Comparison of ENCODE assay signal across 10 mouse cellular contexts in the genomic region with DNA sequence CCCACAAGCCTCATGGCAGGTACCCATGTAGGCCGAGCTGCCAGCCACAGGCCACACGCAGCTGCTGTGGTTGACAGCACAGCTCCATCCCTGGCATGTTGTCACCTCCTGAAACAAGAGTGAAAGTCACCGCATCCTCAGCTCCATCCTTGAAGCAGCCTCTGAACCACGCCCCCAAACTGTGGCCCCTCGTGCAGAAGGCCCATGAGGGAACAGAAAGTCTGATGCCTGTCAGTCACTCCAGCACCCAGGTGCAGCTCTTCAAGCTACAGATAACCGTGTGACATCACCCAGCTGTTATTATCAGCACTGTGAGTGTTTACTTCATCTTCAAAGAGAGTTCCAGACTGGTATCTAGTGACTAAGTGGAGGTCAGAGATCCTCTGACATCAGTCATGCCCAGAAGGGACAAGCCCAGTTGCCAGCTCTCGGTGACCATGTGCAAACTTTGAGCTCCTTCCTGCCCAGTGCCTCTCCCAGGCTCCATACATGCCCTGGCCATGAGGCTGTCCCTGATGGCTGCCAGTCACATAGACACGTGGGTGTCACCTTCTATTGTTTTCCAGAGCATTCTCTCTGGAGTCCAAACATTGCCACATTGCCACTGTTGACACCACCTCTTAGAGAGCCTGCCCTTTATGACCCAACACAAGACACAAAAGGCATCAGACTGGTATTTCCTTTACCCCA.
DNase-seq lines count a peak whose midpoint lies in the region; ATAC-seq and TF ChIP-seq lines count a peak whose summit lies in the region.
"Had no signal": no experiment of that assay in that cellular context is flagged by ENCODE, and none has a peak within 500 bp of the region (broad histone marks: within the 10 kb centered on the region; RNA-seq: fewer than 3 reads in every experiment).

No protein-coding gene starts in this region.

- no peak overlapping the region for H3K4me3 ChIP-seq in kidney, adult 2 months (ENCODE audit: insufficient read depth, low read depth, low read length)
- no peak overlapping the region for H3K4me3 ChIP-seq in embryonic facial prominence, embryonic 10.5 days
- no peak overlapping the region for H3K4me3 ChIP-seq in lung, embryonic 16.5 days (ENCODE audit: low read length)
- H3K4me3 ChIP-seq in thymus, adult 2 months (ENCODE audit: control insufficient read depth, insufficient read depth, low read length), result no peak overlapping the region
- H3K4me3 ChIP-seq: neural tube, embryonic 13.5 days had no signal

- H3K9me3 ChIP-seq in embryonic facial prominence, embryonic 10.5 days, result no peaks in the 10 kb centered on the region
- no peaks in the 10 kb centered on the region for H3K9me3 ChIP-seq in lung, embryonic 16.5 days (ENCODE audit: control insufficient read depth, low read length)
- H3K9me3 ChIP-seq: neural tube, embryonic 13.5 days had no signal

- no peaks in the 10 kb centered on the region for H3K36me3 ChIP-seq in kidney, adult 2 months (ENCODE audit: control insufficient read depth, insufficient read depth, low read length)
- no peaks in the 10 kb centered on the region for H3K36me3 ChIP-seq in embryonic facial prominence, embryonic 10.5 days (replicated peaks)
- H3K36me3 ChIP-seq in lung, embryonic 16.5 days (ENCODE audit: control insufficient read depth, insufficient read depth, low read length), result no peaks in the 10 kb centered on the region
- no peaks in the 10 kb centered on the region for H3K36me3 ChIP-seq in thymus, adult 2 months (ENCODE audit: control insufficient read depth, insufficient read depth, low read length)
- H3K36me3 ChIP-seq: neural tube, embryonic 13.5 days had no signal

- no peak for TF ChIP-seq CTCF in kidney, adult 2 months (conservative IDR thresholded peaks at IDR 0.05; ENCODE audit: insufficient read depth, insufficient read length, low read depth, low read length)
- no peak for TF ChIP-seq CTCF in thymus, adult 2 months (IDR thresholded peaks at IDR 0.05; ENCODE audit: borderline replicate concordance, control insufficient read depth, extremely low read depth, insufficient read depth, low read length, poor library complexity)

- WGBS in kidney, adult 2 months, result 73% methylated on average over 8 of the region's 8 CpGs
- WGBS in embryonic facial prominence, embryonic 10.5 days, result 70% methylated on average over 8 of the region's 8 CpGs
- 28% methylated on average over 8 of the region's 8 CpGs for WGBS in lung, embryonic 16.5 days
- WGBS in thymus, adult 2 months, result 5% methylated on average over 8 of the region's 8 CpGs

- TF ChIP-seq POLR2A in kidney, adult 2 months (IDR thresholded peaks at IDR 0.05; ENCODE audit: low read depth, low read length), result no peak
- TF ChIP-seq POLR2A in thymus, adult 2 months (IDR thresholded peaks at IDR 0.05; ENCODE audit: control insufficient read depth, extremely low read depth, insufficient read depth, low read length, poor library complexity), result no peak; the same call in 1 of the 2 replicates

- H3K27ac ChIP-seq in kidney, adult 2 months (ENCODE audit: insufficient read depth, low read depth, low read length), result peak overlapping the region; percentile 76
- peak overlapping the region; percentile 55 for H3K27ac ChIP-seq in embryonic facial prominence, embryonic 10.5 days (replicated peaks)
- H3K27ac ChIP-seq in lung, embryonic 16.5 days (ENCODE audit: low read length), result peak overlapping the region; percentile 37; the same call in 1 of the 2 replicates
- H3K27ac ChIP-seq in thymus, adult 2 months (ENCODE audit: control insufficient read depth, insufficient read depth, low read length), result peak overlapping the region; percentile 99
- H3K27ac ChIP-seq: hindbrain, embryonic 14.5 days; neural tube, embryonic 13.5 days had no signal

- peak overlapping the region; percentile 34 for H3K9ac ChIP-seq in lung, embryonic 16.5 days (ENCODE audit: low read length)
- H3K9ac ChIP-seq: hindbrain, embryonic 14.5 days; neural tube, embryonic 13.5 days had no signal

- peaks cover 33% of the 10 kb centered on the region for H3K4me1 ChIP-seq in kidney, adult 2 months (ENCODE audit: control insufficient read depth, insufficient read depth, low read length)
- H3K4me1 ChIP-seq in embryonic facial prominence, embryonic 10.5 days, result peaks cover 41% of the 10 kb centered on the region
- H3K4me1 ChIP-seq in lung, embryonic 16.5 days (replicated peaks; ENCODE audit: control insufficient read depth, insufficient read depth, low read length), result peaks cover 44% of the 10 kb centered on the region
- peaks cover 73% of the 10 kb centered on the region for H3K4me1 ChIP-seq in thymus, adult 2 months (replicated peaks; ENCODE audit: control insufficient read depth, insufficient read depth, low read length)
- H3K4me1 ChIP-seq: neural tube, embryonic 13.5 days had no signal

- ATAC-seq in lung, embryonic 16.5 days (ENCODE audit: low read depth), result 0 out of 2 replicates have a peak, but pooled peaks have one; percentile 4

- no peaks in the 10 kb centered on the region for H3K27me3 ChIP-seq in kidney, adult 2 months (replicated peaks; ENCODE audit: control insufficient read depth, insufficient read depth, low read length)
- H3K27me3 ChIP-seq in embryonic facial prominence, embryonic 10.5 days (replicated peaks; ENCODE audit: low read depth, poor library complexity, severe bottlenecking), result no peaks in the 10 kb centered on the region
- H3K27me3 ChIP-seq in lung, embryonic 16.5 days (ENCODE audit: control insufficient read depth, insufficient read depth, low read depth, low read length), result no peaks in the 10 kb centered on the region
- no peaks in the 10 kb centered on the region for H3K27me3 ChIP-seq in thymus, adult 2 months (ENCODE audit: control insufficient read depth, insufficient read depth, low read length)
- H3K27me3 ChIP-seq: neural tube, embryonic 13.5 days had no signal

- H3K4me2 ChIP-seq in lung, embryonic 16.5 days (ENCODE audit: low read depth, low read length), result no peak overlapping the region
- H3K4me2 ChIP-seq: hindbrain, embryonic 14.5 days; neural tube, embryonic 13.5 days had no signal

- peak; percentile 42 for DNase-seq in kidney, adult 2 months
- DNase-seq in kidney, adult 18-20 months, result no peak
- no peak for DNase-seq in embryonic facial prominence, embryonic 10.5 days (ENCODE audit: low spot score)
- peak; percentile 91 for DNase-seq in thymus, adult 2 months
- no peak for DNase-seq in frontal cortex, adult 2 months (ENCODE audit: extremely low spot score in 1 of 2, low spot score in 1 of 2)
- DNase-seq in cerebellum, postnatal 4 days (ENCODE audit: low spot score in 2 of 2), result no peak
- DNase-seq in layer of hippocampus, adult 8-10 months (ENCODE audit: low spot score in 2 of 2), result no peak

Comparison
In these comparisons a context has a peak if more than half of its experiments do, and no peak if none do; other contexts are left out.
1. DNase-seq: peak in kidney, adult 2 months (single experiment) and thymus, adult 2 months (single experiment); none in kidney, adult 18-20 months (single experiment), embryonic facial prominence, embryonic 10.5 days (single experiment), frontal cortex, adult 2 months (0 of 2), cerebellum, postnatal 4 days (0 of 2) and layer of hippocampus, adult 8-10 months (0 of 2).
2. H3K27ac ChIP-seq: peak in every context shown above with its lines; median percentile 99 in thymus, adult 2 months; 76 in kidney, adult 2 months; 55 in embryonic facial prominence, embryonic 10.5 days; 37 in lung, embryonic 16.5 days.